Mouse (Mus musculus): Measurements from ENCODE around the gene Snrpd3.
"Not testable (repeated sequence)": the region's sequence is repeated elsewhere in the genome, so short reads cannot be mapped to it uniquely, and the experiment has no call there.

The Snrpd3 gene

DNA sequence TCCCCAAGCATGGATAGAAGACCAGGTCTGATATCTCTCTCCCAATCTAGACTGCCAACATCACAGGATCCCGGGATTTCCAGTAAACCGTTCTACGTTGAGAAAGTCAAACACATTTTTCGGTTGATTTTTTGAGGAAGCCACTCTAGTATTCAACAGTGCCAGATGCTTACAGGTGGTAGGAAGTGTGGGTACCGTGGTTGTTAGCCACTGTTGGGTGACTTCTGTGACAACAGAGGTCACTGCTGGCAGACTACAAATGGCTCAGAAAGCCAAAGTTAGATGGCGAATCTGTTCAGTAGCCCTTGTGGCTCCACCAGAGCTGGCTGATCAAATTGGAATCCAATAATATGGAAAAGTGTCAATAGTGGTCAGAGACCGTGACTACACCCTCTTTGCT lies 13.7 kb upstream of the Snrpd3 start:
- DNase-seq: no peak

DNA sequence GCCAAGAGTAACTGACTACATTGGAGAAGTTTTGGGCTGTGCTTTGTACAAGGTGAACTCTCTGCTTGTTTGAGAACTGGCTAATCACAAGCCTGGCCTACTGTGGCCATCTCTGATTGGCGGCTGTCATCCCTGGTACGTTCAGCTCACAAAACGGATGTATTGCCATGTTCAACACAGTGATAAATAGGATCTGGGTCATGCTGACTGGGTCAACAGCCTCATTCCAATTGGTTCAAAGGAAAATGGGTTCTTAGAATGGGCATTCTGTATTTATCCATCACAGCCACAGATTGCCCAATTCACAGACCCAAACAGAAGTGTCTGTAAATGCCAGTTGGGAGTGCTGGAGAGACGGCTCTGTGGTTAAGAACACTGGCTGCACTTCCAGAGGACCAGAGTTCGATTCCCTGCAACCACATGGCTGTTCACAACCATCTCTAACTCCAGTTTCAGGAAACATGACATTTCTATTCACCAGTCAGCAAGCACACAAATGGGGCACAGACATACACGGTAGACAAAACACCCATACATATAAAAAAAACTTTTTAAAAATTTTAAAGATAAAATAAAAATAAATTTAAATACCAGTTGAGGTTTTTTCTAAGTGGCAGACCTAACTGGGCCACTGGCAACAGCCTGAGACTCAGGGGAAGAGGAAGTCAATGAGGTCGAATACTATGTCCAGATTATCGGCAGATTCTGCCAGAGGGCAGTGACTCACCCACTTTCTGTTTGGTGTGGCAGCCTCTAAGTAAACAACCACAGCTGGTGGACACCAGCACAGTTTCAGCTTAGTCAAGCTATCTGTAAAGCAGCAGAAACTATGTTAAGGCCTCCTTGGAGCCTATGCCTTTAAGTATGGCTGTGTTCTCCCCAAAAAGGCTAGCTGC lies 12.9 kb upstream of the Snrpd3 start:
- DNase-seq: peak; percentile 19

DNA sequence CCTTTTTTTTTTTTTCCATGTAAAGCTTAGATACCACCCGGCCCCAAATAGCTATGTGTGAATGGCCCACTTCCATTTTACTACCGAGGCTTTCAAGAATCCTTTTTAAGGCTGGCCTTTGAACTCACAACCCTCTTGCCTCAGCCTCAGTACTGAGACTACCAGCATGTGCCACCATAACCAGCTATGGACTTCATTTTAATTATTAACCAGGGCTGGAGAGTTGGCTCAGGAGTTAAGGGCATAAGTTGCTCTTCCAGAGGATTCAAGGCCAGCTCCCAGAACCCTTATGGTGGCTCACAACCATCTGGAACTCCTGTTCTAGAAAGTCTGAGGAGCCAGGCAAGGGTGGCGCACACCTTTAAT lies 12.2 kb upstream of the Snrpd3 start:
- DNase-seq: no peak

DNA sequence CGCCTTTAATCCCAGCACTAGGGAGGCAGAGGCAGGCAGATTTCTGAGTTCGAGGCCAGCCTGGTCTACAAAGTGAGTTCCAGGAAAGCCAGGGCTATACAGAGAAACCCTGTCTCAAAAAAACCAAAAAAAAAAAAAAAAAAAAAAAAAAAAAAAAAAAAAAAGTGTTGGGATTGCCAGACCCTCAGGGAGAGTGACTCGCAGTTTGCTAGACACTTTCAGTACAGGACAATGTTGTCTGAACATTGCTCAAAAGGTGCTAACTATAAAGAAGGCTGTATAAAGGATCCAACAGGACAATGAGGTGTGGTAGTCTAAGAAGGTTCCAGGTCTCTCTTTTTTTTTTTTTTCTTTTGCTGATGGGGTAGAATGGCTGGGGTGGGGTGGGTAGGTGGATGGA lies 11.4 kb upstream of the Snrpd3 start:
- not testable (repeated sequence) for DNase-seq

DNA sequence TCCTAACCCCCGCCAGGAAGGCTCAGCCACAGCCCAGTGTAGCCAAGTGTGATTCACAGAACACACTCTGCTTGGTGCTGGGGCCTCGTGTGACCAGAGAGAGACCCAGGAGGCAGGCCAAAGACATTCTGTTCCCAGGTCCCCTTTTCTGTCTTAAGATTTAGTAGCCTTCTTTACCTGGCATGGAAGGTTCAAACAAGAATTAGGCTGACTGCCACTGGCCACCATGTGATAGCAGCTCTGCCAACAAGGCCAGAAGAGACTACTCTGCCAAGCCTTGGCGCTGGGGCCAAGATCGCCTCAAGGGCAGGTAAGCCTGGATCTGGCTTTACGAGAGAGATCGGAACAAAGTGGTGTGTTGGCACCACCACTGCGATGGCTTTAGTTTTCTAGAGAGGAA lies 6.9 kb upstream of the Snrpd3 start:
- no peak for DNase-seq

DNA sequence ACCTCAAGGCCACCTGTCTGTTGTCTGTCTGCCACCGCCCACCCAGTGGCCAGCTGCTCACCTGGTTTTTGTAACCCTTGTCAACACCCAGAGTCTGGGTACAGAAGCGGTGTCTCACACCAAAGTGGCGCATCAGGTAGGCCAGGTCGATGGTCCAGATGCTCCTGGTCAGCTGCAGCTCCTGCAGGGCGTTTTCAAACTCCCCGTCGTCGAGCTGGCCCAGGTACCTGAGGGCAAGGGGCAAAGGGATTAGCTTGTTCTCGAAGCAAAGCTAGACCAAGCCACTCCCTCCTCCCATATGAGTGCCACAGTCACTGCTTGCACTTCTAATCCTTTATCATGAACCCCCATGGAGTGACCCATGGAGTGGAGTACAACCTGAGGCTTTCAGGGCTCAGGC lies 6.3 kb upstream of the Snrpd3 start:
- DNase-seq: no peak

DNA sequence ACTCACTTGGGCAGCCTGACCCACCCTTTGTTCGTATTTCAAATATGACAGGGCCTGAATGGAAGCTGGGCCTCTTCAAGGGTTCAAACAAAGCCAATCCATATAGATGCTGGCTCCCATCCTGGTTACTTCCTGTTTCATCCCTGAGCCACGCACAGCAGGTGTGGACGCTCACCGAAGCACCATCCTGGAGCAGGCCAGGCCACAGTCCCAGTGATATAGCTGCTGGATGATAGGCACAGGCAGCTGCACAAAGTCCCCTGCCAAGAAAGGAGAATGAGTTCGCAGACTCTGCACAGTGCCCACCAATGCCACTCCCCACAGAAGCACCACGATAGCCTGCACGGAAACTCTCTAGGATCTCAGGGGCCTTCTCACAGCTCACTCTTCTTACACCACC lies 5.5 kb upstream of the Snrpd3 start:
- DNase-seq: no peak

DNA sequence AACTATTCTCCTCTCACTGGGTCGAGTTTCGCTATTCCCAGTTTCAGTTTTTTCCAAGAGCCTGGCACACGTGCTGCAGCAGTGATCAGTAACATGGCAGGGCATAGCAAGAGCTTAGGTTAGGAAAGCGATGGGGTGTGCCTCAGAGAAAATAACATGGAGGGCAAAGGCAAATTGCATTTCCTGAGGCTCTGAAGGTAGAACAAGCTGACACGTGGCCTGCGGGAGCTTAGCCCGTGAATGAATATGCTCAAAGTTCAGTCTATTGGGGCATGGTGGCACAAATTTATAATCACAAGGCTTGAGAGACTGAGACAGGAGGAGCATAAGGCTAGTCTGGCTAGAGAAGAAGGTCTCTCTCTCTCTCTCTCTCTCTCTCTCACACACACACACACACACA lies 4.6 kb upstream of the Snrpd3 start:
- no peak for DNase-seq

DNA sequence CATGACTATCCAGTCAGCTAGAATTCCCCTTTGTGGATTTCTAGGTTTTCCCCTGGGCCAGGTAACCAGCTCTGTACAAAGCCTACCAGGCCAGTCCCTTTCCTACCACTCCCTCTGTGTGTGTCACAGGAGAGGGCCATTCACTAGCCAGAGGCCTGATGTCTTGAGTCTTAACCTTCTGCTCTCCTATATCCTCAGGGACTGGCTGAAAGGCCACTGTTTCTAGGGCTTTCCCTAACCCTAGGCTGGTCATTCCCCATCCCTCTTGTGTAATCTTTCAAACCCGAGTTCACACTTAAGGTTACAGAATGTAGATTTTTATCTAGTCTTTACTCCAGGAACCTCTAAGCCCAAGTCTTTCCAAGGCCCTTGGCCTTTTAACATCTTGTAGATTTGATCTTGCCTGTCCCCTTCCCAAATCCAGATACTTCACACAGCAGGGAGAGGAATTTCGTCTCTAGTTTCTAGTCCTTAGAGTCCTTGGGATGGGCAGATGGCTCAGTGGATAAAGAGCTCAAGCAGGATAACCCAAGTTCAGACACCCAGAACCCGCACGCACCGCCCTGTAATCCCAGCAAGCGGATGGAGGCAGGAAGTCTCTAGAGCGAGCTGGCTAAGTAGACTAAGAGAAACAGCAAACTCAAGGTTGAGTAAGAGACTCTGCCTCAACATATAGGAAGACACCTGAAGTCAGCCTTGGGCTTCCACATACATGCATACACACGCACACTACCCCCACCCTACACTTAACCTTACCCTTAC lies 3.9 kb upstream of the Snrpd3 start:
- DNase-seq: no peak

DNA sequence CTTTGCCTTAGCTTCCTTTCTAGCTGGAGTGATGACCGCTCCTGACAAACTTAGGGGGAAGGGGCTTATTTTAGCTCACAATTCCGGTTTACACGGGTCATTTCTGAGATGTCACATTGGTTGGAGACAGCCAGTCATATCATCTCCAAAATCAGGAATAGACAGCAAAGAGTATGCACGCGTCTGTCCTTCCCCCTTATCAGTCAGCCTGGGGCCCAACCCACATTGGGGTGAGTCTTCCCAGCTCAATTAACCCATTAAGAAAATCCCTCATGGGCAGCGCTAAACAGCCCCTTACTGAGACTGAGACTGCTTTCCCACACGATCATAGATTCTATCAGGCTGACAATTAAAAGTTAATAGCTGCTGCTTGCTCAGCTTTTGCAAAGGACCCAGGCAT lies 3.0 kb upstream of the Snrpd3 start:
- DNase-seq: no peak

DNA sequence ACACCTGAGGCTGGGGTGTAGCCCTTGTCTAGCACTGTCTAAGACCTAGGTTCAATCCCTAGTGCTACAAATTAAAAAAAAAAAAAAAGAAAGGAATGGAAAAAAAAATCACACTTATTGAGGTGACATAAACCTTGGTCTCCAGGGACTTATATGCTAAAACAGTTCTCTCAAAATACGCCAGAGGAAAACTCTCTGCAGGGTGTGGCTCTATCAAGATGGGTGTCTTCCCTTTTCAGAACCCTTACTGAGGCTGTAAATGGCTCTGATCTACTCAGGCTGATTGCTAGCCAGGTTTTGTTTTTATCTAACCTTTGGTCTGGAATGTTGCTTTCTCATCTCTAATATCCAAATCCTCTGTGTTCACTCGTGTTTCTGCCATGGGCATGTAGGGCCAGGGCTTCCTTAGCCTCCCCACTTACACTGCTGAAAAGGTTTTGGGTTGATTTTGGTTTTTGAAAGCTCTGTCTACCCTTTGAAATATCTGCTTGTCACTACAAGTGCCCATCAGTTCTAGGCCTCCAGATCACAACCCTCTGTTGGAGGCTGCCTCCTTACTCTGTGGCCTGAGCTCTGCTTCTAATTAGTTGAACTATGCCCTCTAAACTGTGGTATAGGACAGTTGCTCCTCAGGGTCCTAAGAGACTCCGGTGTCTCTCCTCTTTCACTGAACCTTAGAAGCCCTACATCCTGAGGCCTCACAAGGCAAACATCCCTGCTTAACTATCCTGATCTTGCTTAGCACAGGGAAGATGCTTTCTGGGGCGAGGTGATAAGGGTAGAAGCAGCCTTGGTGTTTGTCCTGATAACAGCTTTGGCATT lies 1.9 kb upstream of the Snrpd3 start:
- DNase-seq: no peak

DNA sequence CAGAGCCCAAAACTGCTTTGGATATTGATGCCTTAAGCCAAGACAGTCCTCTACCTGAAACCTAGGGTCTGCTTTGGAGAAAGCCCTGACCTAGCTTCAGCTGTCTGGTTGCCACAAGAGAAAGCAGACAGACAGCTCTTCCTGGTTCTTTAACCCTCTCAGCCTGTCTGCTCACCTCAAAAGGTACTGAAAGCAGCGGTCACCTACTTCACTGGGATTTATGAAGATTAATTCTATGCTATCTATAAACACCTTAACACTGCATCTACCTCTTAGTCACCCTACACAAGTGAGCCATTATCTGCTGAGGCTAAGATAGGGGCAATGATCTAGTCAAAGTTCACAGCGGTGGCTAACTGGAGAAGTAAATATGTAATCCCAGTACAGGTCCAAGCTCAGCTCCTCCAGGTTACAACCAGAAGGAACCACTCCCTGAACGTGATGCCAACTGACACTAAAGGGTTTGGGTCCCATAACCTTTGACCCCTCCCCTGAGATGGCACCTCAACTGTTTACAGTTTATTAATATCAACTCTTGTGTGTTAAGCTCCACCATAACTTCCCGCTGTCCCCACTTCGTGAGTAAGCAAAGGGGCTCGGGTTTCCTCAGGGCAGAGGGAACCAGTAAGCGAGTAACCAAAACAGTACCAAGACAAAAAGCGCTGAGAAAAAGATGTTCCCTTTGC lies 1.2 kb upstream of the Snrpd3 start:
- peak; percentile 7 for DNase-seq

DNA sequence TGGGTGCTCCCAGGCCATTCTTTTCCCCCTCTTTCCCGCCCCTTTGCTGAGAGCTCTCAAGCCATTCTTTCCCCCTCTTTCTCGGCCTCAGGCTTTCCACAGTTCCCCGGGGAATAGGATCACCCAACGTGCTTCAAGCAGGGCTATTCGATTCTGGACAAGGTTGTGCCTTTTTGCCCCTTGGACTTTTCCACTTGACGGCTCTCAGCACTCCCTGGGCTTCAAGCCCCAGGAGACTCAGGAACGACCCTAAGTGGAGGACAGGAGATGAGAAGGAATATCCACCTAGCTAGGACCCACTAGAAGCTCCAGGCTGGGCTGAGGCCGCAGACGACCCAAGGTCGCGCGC lies 653 bp upstream of the Snrpd3 start:
- no peak for DNase-seq

DNA sequence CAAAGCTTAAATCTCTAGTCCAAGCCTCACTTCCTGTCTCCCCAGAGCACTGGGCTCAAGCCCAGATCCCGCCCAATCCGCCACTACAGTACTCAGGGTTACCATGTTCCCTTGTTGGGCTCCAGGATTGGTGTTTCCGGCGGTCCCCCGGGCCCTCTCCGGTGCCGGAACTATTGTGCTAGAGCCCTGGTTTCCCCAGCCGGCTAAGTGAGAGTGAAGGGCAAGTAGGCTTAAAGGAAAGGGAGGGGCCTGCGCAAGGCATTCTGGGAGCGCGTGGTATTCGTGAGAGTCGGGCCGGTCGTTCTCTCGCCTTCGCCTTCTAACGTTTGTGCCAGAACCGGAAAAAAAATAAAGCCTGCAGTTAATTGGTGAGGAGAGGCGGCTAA lies 400 bp downstream of the Snrpd3 start, which contains the start of gene Gucd1:
Gucd1 (minus strand) TSS at position 215 of the 386 bp plus-strand sequence.
- DNase-seq: peak; percentile 97

DNA sequence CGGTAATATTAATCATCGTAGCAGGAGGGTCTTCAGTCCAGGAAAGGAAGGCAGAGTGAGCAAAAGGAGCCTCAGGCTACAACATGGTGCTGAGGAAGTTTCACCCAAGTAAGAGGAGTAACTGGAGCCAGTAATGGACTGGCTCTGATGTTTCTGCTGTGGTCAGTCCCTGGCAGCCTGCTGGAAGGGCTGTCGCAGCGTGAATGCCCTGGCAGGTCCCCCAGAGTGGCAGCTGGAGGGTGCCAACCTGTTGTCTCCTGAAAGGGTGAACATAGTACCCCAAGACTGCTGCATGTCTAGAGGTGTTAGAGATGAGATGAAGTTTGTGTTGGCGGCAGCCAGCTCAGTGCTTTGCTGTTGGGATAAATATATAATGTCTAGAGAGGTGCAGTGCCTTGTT lies 3.2 kb downstream of the Snrpd3 start:
- no peak for DNase-seq

DNA sequence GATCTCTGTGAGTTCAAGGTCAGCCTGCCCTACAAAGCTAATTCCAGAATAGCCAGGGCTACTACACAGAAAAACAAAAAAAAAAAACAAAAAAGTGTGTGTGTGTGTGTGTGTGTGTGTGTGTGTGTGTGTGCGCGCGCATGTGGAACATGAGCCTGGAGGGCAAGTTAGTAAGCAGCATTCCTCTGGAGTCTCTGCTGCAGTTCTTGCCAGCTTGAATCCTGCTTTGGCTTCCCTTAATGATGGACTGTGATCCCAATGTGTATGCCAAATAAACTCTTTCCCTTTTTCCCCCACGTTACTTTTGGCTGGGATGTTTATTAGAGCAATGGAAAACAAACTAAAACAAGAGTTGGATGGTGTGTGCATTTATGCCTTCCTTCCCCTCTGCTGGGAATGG lies 4.3 kb downstream of the Snrpd3 start:
- no peak for DNase-seq

DNA sequence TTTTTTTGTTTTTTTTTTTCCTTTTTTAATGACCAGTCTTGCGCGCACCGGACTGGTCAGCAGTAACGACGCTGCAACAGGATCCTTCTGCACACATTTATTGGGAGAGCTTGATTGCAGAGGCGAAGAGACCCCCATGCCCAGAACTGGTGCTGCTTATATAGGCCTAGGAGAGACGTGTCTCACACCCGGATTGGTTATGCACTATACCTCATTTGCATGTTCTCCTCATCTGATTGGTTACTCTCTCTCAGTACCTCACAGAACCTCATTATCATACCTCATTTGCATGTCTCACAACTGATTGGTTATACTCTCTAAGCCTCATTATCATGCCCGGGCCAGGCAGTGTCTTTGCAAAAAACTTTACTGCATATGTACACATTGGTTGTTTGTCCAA lies 8.1 kb downstream of the Snrpd3 start:
- not testable (repeated sequence) for DNase-seq

DNA sequence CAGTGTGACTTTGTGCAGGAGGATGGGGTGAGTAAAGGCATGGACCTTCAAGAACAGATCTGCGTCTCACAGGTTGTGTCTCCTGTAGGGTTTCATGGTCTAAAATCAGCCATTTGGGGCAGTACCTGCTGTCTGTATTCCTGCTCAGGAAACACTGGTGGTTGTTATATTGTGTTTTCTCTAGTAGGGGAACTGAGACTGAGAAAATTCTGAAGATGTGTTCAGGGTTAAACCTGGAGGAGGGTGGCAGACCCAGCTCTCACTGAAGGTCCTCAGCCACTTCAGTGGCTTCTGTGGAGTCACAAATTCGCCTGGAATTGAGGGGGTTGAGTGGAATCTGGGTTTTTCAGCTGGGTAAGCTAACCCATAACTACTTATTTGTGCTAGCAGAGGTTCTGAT lies 13.0 kb downstream of the Snrpd3 start:
- no peak for DNase-seq

DNA sequence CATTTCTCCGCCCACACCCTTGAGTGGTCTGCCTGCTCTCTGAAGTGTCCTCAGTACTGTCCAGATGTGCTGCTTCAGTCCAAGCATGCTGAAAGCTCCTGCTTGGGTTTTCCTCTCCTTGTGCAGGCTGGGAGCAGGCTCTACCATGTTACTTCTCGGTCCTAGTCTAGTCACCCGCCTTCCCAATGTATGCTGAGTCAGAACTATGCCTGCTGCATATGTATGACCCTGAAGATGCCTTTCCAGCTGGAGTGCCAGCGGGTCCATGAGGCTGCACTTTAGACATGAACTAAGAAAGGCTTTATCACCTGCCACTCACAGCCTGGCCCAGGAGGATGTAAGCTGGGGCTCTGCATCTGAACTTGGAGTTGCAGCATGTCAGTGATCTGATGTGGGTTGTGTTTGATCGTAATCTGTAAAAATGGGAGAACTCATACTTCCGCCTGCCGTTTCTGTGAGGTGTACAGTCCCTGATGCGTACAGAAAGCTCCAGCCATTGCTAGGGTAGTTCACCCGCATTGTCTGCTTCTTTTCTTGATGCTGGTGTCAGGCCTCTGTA lies 14.3 kb downstream of the Snrpd3 start:
- DNase-seq: no peak

DNA sequence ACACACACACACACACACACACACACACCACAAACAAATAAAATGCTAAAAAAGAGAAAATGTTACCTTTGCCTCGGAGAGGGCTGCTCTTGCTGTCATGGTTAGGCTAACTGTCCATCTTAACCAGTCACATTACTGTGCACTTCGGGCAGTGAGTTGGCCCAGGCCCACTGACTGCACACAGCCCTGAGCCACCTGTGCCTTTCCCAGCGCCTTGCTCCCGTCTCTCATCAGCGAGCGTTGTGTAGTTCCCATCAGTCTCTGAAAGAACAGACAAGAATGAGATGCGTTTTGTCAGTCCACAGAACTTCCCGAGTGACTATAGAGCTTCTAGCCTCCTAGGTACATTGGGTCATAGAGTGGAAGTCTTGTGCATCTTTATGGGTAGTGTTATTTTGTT lies 16.9 kb downstream of the Snrpd3 start:
- DNase-seq: no peak

DNA sequence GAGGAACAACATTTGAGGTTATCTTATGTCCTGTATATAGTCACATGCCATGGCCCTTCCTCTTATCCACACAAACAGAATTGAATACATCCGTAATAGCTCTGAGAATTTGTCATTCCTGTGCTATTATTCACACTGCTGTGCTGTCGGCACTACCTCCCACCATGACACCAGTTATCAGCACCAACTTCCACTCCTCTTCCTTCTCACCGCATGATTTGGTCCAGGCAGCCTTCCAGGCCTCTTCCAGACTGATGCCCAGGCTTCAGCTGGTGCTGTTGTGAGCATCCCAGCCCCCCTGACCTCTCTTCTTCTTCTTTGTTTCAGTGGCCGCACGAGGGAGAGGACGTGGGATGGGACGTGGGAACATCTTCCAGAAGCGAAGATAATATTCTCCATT lies 17.6 kb downstream of the Snrpd3 start:
- DNase-seq: no peak

DNA sequence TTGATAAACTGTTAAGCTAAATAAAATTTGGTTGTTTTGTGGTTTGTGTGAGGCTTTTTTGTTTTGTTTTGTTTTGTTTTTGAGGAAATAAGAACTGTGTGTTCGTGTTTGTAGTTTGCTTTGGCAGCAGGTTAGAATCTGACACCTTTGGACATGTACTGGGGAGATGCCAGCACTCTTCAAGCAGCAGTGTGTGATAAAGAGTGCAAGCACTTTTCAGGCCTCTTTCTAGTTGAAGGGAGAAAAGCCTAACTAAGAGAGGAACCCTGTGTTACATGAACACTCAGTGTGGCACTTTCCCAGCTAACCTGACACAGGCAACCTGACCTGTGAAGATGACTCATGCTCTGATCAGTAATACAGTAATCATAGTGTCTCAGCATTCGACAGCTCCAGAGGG lies 18.1 kb downstream of the Snrpd3 start:
- peak; percentile 27 for DNase-seq

DNA sequence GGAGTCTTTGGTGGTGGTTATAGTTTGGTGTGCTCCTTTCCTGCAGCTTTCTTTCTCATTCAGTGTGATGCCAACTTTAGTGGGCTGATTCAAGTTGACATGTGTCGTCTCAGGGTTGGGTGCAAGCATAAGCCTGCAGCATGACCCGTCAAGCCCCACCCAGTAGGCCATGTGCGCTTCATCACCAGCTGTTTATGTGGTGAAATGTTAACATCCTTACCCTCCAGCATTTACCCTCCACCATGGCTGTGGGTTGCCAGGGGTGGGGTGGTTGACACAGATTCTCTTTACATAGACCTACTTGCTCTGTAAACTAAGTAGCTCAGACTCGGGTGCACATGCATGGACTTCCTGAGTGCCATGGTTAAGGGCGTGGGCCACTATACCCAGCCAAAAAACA lies 18.8 kb downstream of the Snrpd3 start:
- no peak for DNase-seq
